Mouse (Mus musculus) heart, adult 9 months (tissue): Measurements from ENCODE around the gene Cd96.
"Not testable (repeated sequence)": the region's sequence is repeated elsewhere in the genome, so short reads cannot be mapped to it uniquely, and the experiment has no call there.

Experiments used
- DNase-seq, 2 experiments: peaks; one replicate each; pipeline ENCODE4 v3.0.0; 2022; ENCODE audit warnings: low spot score in 2 of 2

Cd96 gene

GRCm38 (mm10) chr16:46120020-46120419 lies at the start of gene Cd96:
Gene Cd96 (minus strand): TSS chr16:46120251.
- no peak for DNase-seq

- DNase-seq = no peak
Observed at GRCm38 (mm10) chr16:46166971-46167370, 46.9 kb upstream of the Cd96 start.

- DNase-seq = peak in 1 of 2 experiments; percentile 10
Observed at GRCm38 (mm10) chr16:46165305-46165704, 45.3 kb upstream of the Cd96 start.

- DNase-seq = not testable (repeated sequence)
Observed at GRCm38 (mm10) chr16:46154832-46155231, 34.8 kb upstream of the Cd96 start, which contains the start of gene Gm4737. Gene Gm4737 (minus strand): TSS chr16:46155077.

GRCm38 (mm10) chr16:46151141-46151540 lies 31.1 kb upstream of the Cd96 start:
- no peak for DNase-seq

GRCm38 (mm10) chr16:46148661-46149341 lies 28.8 kb upstream of the Cd96 start:
- no peak for DNase-seq

GRCm38 (mm10) chr16:46146962-46147361 lies 26.9 kb upstream of the Cd96 start:
- DNase-seq = no peak

GRCm38 (mm10) chr16:46122238-46122637 lies 2.2 kb upstream of the Cd96 start:
- DNase-seq = no peak

- no peak for DNase-seq
Observed at GRCm38 (mm10) chr16:46121420-46121819, 1.4 kb upstream of the Cd96 start.

- DNase-seq = no peak
Observed at GRCm38 (mm10) chr16:46120607-46121006, 556 bp upstream of the Cd96 start.

GRCm38 (mm10) chr16:46117645-46118044 lies 2.4 kb downstream of the Cd96 start:
- no peak for DNase-seq

GRCm38 (mm10) chr16:46114727-46115126 lies 5.3 kb downstream of the Cd96 start:
- no peak for DNase-seq

- no peak for DNase-seq
Observed at GRCm38 (mm10) chr16:46109536-46109935, 10.5 kb downstream of the Cd96 start.

GRCm38 (mm10) chr16:46107431-46107830 lies 12.6 kb downstream of the Cd96 start:
- no peak for DNase-seq

- no peak for DNase-seq
Observed at GRCm38 (mm10) chr16:46104491-46104890, 15.6 kb downstream of the Cd96 start.

GRCm38 (mm10) chr16:46101748-46102147 lies 18.3 kb downstream of the Cd96 start:
- DNase-seq = no peak

GRCm38 (mm10) chr16:46100286-46100685 lies 19.8 kb downstream of the Cd96 start:
- DNase-seq = no peak

- no peak for DNase-seq
Observed at GRCm38 (mm10) chr16:46097421-46097820, 22.6 kb downstream of the Cd96 start.

GRCm38 (mm10) chr16:46094478-46094877 lies 25.6 kb downstream of the Cd96 start:
- DNase-seq = peak; percentile 44 to 68

GRCm38 (mm10) chr16:46092935-46093334 lies 27.1 kb downstream of the Cd96 start:
- no peak for DNase-seq

- DNase-seq = no peak
Observed at GRCm38 (mm10) chr16:46086874-46087473, 33.1 kb downstream of the Cd96 start.

GRCm38 (mm10) chr16:46068000-46068399 lies 52.1 kb downstream of the Cd96 start:
- no peak for DNase-seq

- DNase-seq = no peak
Observed at GRCm38 (mm10) chr16:46063278-46063677, 56.8 kb downstream of the Cd96 start.
